Mouse (Mus musculus): ENCODE measurements around the gene Arhgef12. TPM values are rescaled to one million over a fixed set of nuclear protein-coding genes. Genes with fewer than 3 reads are reported as not detected.

Arhgef12 gene
- polyA plus RNA-seq, 1 experiment from 2014 or later: 13.9 TPM

- Histone ChIP-seq H3K4me1 (ENCODE audit: insufficient read depth, low read depth, low read length) (peaks cover 5% of the 10 kb centered on the region; the same call in 1 of the 2 replicates), H3K9me3 (ENCODE audit: low read length) (no peaks in the 10 kb centered on the region), H3K4me3 (ENCODE audit: low read depth, low read length) (peak overlapping the region; percentile 95), H3K27me3 (replicated peaks; ENCODE audit: insufficient read depth, low read length) (no peaks in the 10 kb centered on the region), H3K9ac (replicated peaks; ENCODE audit: low read depth) (no peak overlapping the region), H3K4me2 (replicated peaks; ENCODE audit: low read depth, low read length) (peak overlapping the region; percentile 78), H3K36me3 (ENCODE audit: insufficient read depth, low read length) (no peaks in the 10 kb centered on the region), H3K27ac (ENCODE audit: low read length) (no peak overlapping the region)
- ATAC-seq (no peak), DNase-seq (ENCODE audit: low spot score) (no peak)
- TF ChIP-seq EP300 (IDR thresholded peaks at IDR 0.05) (no peak), CTCF (IDR thresholded peaks at IDR 0.05) (no peak)
- 58% methylated on average over 2 of the region's 2 CpGs for WGBS
Observed at GRCm38 (mm10) chr9:43102931-43103330, 4.1 kb downstream of the Arhgef12 start.

- H3K9ac ChIP-seq (replicated peaks; ENCODE audit: low read depth): peak overlapping the region; percentile 26; the same call in 1 of the 2 replicates
- peak overlapping the region; percentile 95 for H3K4me3 ChIP-seq (ENCODE audit: low read depth, low read length)
- TF ChIP-seq CTCF (IDR thresholded peaks at IDR 0.05) (no peak), EP300 (IDR thresholded peaks at IDR 0.05) (peak; percentile 39; the same call in 1 of the 2 replicates)
- H3K27me3 ChIP-seq (replicated peaks; ENCODE audit: insufficient read depth, low read length): no peaks in the 10 kb centered on the region
- H3K4me1 ChIP-seq (ENCODE audit: insufficient read depth, low read depth, low read length): peaks cover 4% of the 10 kb centered on the region; the same call in 1 of the 2 replicates
- H3K4me2 ChIP-seq (replicated peaks; ENCODE audit: low read depth, low read length): peak overlapping the region; percentile 78
- H3K36me3 ChIP-seq (ENCODE audit: insufficient read depth, low read length): no peaks in the 10 kb centered on the region
- DNase-seq (ENCODE audit: low spot score) (peak; percentile 57), ATAC-seq (peak; percentile 11; the same call in 1 of the 2 replicates)
- 34% methylated on average over 8 of the region's 8 CpGs for WGBS
- H3K9me3 ChIP-seq (ENCODE audit: low read length): no peaks in the 10 kb centered on the region
- peak overlapping the region; percentile 63; the same call in 1 of the 2 replicates for H3K27ac ChIP-seq (ENCODE audit: low read length)
Observed at GRCm38 (mm10) chr9:43101936-43102595, 5.0 kb downstream of the Arhgef12 start.

- Histone ChIP-seq H3K9me3 (ENCODE audit: low read length) (no peaks in the 10 kb centered on the region), H3K36me3 (ENCODE audit: insufficient read depth, low read length) (no peaks in the 10 kb centered on the region), H3K4me2 (replicated peaks; ENCODE audit: low read depth, low read length) (no peak overlapping the region), H3K4me3 (ENCODE audit: low read depth, low read length) (no peak overlapping the region), H3K4me1 (ENCODE audit: insufficient read depth, low read depth, low read length) (peaks cover 4% of the 10 kb centered on the region; the same call in 1 of the 2 replicates), H3K27me3 (replicated peaks; ENCODE audit: insufficient read depth, low read length) (no peaks in the 10 kb centered on the region), H3K9ac (replicated peaks; ENCODE audit: low read depth) (no peak overlapping the region), H3K27ac (ENCODE audit: low read length) (no peak overlapping the region)
- DNase-seq (ENCODE audit: low spot score) (peak; percentile 30), ATAC-seq (peak; percentile 9; the same call in 1 of the 2 replicates)
- WGBS: 37% methylated on average over 4 of the region's 4 CpGs
- TF ChIP-seq EP300 (IDR thresholded peaks at IDR 0.05) (no peak), CTCF (IDR thresholded peaks at IDR 0.05) (no peak)
Observed at GRCm38 (mm10) chr9:43098922-43099321, 8.1 kb downstream of the Arhgef12 start.

GRCm38 (mm10) chr9:43097801-43098557 lies 9.1 kb downstream of the Arhgef12 start:
- 74% methylated on average over 3 of the region's 3 CpGs for WGBS
- Histone ChIP-seq H3K4me3 (ENCODE audit: low read depth, low read length) (no peak overlapping the region), H3K4me2 (replicated peaks; ENCODE audit: low read depth, low read length) (no peak overlapping the region), H3K9me3 (ENCODE audit: low read length) (no peaks in the 10 kb centered on the region), H3K36me3 (ENCODE audit: insufficient read depth, low read length) (no peaks in the 10 kb centered on the region), H3K27me3 (replicated peaks; ENCODE audit: insufficient read depth, low read length) (no peaks in the 10 kb centered on the region), H3K9ac (replicated peaks; ENCODE audit: low read depth) (no peak overlapping the region), H3K27ac (ENCODE audit: low read length) (no peak overlapping the region), H3K4me1 (ENCODE audit: insufficient read depth, low read depth, low read length) (peaks cover 6% of the 10 kb centered on the region; the same call in 1 of the 2 replicates)
- ATAC-seq (no peak), DNase-seq (ENCODE audit: low spot score) (no peak)
- TF ChIP-seq CTCF (IDR thresholded peaks at IDR 0.05) (no peak), EP300 (IDR thresholded peaks at IDR 0.05) (no peak)

- TF ChIP-seq EP300 (IDR thresholded peaks at IDR 0.05) (no peak), CTCF (IDR thresholded peaks at IDR 0.05) (no peak)
- Histone ChIP-seq H3K4me2 (replicated peaks; ENCODE audit: low read depth, low read length) (no peak overlapping the region), H3K27ac (ENCODE audit: low read length) (no peak overlapping the region), H3K36me3 (ENCODE audit: insufficient read depth, low read length) (no peaks in the 10 kb centered on the region), H3K9me3 (ENCODE audit: low read length) (no peaks in the 10 kb centered on the region), H3K4me3 (ENCODE audit: low read depth, low read length) (no peak overlapping the region), H3K4me1 (ENCODE audit: insufficient read depth, low read depth, low read length) (peaks cover 3% of the 10 kb centered on the region; the same call in 1 of the 2 replicates), H3K27me3 (replicated peaks; ENCODE audit: insufficient read depth, low read length) (no peaks in the 10 kb centered on the region), H3K9ac (replicated peaks; ENCODE audit: low read depth) (no peak overlapping the region)
- ATAC-seq (no peak), DNase-seq (ENCODE audit: low spot score) (no peak)
Observed at GRCm38 (mm10) chr9:43096337-43096736, 10.7 kb downstream of the Arhgef12 start.

- H3K4me3 ChIP-seq (ENCODE audit: low read depth, low read length): no peak overlapping the region
- no peak overlapping the region for H3K4me2 ChIP-seq (replicated peaks; ENCODE audit: low read depth, low read length)
- DNase-seq (ENCODE audit: low spot score) (no peak), ATAC-seq (no peak)
- H3K9ac ChIP-seq (replicated peaks; ENCODE audit: low read depth): no peak overlapping the region
- no peaks in the 10 kb centered on the region for H3K9me3 ChIP-seq (ENCODE audit: low read length)
- no peaks in the 10 kb centered on the region for H3K36me3 ChIP-seq (ENCODE audit: insufficient read depth, low read length)
- peaks cover 3% of the 10 kb centered on the region; the same call in 1 of the 2 replicates for H3K4me1 ChIP-seq (ENCODE audit: insufficient read depth, low read depth, low read length)
- 90% methylated on average over 4 of the region's 4 CpGs for WGBS
- no peak for TF ChIP-seq EP300 (IDR thresholded peaks at IDR 0.05)
- no peak for TF ChIP-seq CTCF (IDR thresholded peaks at IDR 0.05)
- no peaks in the 10 kb centered on the region for H3K27me3 ChIP-seq (replicated peaks; ENCODE audit: insufficient read depth, low read length)
- no peak overlapping the region for H3K27ac ChIP-seq (ENCODE audit: low read length)
Observed at GRCm38 (mm10) chr9:43094828-43095227, 12.2 kb downstream of the Arhgef12 start.
